Mouse (Mus musculus) common myeloid progenitor, adult 5-6 weeks (primary cell): ENCODE results near the gene Stx5a. TPM values are rescaled to one million over a fixed set of nuclear protein-coding genes. Genes with fewer than 3 reads are reported as not detected.
A peak's percentile ranks its signal among the peaks of the same experiment; 100 is the strongest.

Source experiments
- ATAC-seq: replicated peaks from 2 replicates; pipeline ENCODE4 v1.8.0; 2016; ENCODE audit warnings: low read depth, mild to moderate bottlenecking, moderate TSS enrichment, inconsistent platforms; ENCODE audit not compliant: poor library complexity, severe bottlenecking
- total RNA-seq: library from RNA; stranded (forward); fragments of 200-1000, 187-1606 nt; gene quantifications from 2 replicates; pipeline ENCODE4 v1.2.3, GENCODE M21; 2017

Stx5a gene
- 45.7 and 60.0 TPM in 2 replicates for total RNA-seq

DNA sequence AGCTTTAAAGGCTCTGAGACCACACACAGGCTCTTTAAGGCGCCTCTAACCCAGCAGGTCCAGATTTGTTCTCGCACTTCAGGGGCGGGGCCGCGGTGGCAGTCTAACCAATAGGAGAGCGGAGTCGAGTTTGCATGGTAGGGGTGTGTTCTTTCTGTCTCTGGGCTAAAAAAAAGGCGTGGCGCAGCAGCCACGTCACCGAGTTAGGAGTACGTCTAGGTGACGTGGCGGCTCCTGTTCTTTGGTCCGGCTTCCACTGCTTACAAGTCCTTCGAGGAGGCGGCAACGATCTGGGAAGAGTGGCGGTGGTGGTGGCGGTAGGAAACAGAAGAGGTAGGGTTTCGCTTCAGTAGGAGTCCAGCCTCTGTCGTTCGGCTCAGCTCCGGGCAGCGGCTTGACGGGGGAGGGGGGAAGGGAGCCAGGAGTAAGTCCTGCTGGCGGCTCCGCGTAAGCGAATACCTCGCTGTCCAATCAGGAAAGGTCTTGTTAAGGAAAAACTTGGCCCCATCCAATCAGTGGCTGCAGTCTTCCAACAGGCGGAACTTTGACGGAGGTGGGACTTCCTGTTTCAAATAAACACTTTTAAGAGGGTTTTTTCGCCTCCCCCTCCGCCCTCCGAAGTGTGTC is at the start of gene Stx5a:
TSS of gene Stx5a (plus strand) at position 171 of the 627 bp plus-strand sequence.
- peak; percentile 92 for ATAC-seq

DNA sequence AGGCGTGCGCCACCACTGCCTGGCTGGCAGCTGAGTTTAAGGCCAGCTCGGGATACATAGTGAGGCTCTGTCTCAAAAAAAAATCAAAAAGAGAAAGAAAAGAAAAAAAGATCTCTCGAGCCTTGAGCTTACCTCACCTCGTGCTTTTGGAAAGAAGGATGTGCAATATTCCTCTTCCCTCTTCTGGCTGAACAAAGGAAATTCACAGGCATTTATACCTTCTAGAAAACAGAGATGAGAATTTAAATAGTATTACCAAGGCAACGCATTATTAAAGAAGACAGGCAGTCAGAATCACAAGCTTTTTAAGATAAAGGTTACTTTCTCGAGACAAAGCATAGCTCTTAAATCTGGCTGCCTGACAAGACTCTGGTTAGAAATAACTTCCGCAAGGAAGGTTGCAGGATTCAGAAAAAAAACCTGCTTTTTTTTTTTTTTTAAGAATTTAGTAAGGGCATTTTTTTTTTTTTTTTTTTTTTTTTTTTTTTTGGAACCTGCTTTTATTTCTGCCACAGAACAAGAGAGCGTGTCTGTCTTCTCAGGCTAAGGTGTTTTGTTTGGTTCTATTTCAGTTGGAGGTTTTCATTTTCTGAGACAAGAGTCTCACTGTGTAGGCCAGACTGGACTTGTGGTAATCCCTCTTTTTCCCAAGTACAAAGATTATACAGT is 49.2 kb upstream of the Stx5a start:
- no peak for ATAC-seq

DNA sequence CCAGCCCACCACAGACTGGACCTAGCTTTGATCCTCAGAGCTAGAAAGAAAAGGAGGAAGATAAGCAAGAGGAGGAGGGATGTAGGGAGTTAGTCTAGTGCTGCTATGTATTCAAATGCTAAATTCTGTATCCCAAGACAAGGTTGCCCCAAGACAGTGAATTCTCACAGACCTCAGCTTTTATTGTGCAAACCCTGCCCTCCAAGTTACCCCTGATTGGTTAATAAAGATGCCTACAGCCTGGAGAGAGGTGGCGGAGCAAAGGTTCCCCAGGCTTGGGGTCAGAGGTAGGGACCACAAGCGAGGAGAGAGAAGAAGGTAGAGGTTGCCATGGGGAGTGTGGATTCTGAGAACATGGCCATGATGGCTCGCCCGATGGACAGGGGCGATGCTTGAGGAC is 48.5 kb upstream of the Stx5a start:
- ATAC-seq: no peak

DNA sequence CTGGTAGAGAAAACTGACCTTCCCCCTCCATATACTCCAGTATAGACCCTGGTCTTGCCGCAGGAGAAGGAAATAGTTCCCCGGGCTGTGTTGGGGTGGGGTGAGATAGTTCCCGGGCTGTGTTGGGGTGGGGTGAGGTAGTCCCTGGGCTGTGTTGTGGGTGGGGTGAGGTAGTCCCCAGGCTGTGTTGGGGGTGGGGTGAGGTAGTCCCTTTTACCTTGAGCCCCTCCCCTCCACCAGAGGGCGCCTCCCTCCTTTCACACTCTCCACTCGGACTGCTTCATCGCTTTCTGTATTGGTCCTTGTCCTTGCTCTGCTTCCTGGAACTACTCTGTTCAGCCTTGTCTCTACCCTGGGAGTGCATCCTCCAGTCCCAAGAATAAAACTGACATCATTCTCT is 45.9 kb upstream of the Stx5a start:
- peak; percentile 84 for ATAC-seq

DNA sequence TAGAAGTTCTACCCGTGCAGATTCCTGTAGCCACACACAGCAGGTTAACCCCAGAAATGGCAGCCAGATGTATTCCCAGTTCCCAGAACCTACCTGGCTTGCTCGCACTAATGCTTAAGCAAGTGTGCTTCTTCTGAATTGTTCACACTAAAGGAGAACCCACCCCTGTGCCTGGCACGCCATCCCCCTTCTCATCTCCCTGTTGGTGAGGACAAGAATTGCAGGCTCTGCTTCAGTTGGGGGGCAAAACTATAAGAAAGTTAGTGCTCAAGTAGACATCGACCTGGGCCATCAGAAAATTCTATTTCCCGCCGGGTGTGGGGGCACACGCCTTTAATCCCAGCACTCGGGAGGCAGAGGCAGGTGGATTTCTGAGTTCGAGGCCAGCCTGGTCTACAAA is 41.6 kb upstream of the Stx5a start:
- 0 out of 2 replicates have a peak, but pooled peaks have one; percentile 47 for ATAC-seq

DNA sequence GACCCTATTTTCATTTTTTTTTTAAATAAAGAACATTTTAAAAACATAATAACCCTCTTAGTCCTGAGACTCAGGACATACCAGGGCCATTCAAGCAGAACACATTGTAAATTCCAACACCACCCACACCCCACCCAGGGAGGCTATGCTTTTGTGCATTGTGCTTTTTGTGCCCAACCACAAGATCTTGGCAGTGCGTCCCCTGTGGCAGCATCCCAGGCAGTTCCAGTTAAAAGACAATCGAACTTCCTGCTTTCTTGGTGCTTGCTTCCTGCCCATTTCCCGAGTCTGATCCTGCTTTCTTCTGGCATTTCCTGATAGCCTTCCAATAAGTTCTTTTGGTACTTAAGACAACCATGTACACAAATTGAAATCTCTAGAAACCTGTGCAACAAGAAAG is 38.8 kb upstream of the Stx5a start:
- no peak for ATAC-seq

DNA sequence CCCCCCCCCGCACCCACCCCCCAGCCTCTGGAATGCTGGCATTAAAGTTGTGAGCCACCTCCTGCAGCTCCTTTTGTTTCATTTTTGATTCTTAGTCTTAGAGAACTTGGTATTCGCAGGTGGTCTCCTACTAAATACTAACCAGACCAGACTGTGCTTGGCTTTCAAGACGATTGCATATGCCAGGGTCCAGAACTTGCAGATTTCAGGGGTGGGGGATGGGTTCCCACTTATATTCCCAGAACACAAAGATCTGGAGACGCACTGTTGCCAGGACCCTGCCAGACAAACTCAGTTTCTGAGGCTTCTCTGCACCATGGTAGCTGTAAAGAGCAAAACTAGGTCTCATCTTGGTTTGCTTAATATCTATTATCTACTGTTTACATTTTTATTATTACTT is 37.6 kb upstream of the Stx5a start:
- no peak for ATAC-seq

DNA sequence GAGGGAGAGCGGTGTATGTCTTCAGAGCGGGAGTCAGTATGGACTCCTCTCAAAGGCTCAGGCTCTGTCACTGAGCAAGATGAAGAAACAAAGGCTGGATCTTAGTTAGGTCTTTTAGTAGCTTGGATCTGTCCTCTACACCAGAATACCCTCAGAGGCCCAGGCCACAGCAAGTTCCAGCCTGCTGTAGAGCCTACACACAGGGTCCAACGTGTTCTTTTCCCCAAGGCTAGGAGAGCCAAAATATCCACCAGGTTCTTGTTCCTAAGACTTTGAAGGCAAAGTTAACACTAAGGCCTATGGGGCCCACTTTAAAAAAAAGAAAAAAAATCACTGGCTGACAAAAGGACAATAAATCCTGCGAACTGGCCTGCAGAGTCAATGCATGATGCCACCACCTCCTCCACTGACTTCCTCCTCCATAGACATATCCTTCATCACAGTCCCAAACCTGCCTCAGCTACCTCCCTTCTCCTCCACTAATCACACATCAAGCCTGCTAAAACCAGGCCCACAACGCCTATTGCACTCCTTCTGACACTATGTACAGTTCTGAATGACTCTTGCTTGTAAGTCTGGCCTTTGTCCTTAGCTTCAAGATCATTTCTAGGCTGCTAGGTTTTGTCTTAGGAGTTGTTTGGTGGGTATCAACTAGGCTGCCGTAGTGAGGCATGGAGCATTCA is 36.0 kb upstream of the Stx5a start:
- no peak for ATAC-seq

DNA sequence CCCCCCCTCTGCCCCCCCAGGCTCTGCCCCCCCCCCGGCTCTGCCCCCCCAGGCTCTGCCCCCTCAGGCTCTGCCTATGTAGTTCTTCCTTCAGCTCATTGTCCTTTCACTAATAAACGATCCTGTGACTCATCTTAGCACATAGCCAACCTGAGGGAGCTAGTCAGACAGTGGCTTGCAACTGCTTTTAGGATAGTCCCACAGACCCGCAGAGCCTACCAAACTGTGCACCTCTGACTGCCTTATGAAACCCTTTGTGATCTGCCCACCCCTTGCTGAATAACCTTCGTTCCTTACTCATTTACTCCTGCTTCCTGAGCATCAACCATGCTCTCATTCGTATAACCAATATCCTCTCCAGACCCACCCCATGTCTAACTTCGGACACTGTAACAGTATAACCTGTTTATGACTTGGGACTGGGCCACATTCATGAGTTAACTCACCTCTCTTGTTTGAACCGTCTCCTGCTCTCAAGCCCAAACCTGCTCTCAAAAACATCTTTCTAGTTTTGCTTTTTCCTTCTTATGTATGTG is 35.0 kb upstream of the Stx5a start:
- ATAC-seq: no peak

DNA sequence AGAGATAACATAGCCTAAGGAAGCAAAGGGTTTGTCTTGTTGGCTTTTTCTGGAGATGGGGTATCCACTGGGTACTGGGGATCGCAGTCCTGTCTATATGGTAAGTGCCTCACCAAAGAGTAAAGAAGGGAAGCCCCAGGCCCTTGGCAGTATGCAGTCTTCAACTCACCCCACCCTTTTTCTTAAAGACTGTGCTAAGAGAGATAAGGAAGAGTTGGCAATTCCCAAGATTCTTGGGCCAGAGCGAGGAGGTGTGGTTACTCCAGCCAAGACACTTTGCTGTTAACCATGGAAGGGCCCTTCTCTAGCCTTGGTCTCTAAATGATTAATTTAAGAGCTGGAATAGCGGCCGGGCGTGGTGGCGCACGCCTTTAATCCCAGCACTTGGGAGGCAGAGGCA is 34.3 kb upstream of the Stx5a start:
- no peak for ATAC-seq

DNA sequence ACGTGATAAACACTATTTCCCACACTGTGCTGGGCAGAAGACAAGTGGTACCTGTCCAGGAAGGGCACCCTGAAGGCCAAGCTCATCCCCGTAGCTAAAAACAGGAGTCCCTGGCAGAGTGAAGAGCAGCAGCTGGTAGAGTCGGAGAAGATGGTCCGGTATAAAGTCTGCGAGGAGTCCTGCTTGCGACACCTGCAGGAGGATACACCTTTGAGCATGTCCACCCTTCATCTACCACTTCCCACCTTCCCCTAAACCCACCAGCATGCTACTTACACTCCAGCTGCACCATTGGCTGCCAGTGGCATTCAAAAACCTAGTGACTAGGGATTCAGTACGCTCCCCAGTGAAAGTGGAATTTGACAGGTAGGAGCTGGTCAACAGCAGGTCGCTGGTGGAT is 32.3 kb upstream of the Stx5a start:
- no peak for ATAC-seq

DNA sequence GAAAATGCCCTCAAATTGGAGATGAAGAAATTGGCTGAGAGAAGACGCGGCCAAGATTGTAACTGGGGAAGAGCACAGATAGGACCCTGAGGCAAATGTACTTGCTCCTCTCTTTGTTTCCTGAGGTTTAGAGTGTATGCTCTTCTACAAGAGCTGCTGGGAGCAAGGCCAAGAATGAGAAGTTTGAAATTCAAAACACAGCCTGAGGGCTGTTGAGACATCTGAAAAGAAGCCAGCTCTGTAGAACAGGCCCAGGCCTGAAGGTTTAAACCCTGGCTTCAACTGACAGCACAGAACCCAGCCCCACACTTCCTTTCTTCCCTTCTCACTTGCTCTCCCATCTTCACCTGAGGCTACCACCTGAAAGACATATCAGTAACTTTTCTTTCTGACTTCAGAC is 31.2 kb upstream of the Stx5a start:
- no peak for ATAC-seq

DNA sequence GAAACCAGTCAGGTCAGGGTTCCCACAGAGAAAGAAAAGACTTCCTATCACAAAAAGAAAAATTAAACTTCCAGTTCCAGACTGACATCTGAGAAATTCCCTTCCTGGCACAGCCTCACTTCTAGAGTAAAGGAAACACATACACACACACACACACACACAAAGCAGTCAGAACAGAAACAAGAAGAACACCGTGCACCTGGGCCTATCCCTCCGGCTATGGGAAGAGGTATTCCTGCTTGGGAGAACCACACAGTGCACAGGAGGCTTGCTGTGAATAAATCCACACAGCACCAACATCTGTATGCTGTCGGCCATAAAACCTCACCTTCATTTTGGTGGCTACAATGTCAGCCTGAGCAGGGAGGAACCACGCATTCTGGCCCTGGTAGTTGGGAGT is 29.7 kb upstream of the Stx5a start:
- no peak for ATAC-seq

DNA sequence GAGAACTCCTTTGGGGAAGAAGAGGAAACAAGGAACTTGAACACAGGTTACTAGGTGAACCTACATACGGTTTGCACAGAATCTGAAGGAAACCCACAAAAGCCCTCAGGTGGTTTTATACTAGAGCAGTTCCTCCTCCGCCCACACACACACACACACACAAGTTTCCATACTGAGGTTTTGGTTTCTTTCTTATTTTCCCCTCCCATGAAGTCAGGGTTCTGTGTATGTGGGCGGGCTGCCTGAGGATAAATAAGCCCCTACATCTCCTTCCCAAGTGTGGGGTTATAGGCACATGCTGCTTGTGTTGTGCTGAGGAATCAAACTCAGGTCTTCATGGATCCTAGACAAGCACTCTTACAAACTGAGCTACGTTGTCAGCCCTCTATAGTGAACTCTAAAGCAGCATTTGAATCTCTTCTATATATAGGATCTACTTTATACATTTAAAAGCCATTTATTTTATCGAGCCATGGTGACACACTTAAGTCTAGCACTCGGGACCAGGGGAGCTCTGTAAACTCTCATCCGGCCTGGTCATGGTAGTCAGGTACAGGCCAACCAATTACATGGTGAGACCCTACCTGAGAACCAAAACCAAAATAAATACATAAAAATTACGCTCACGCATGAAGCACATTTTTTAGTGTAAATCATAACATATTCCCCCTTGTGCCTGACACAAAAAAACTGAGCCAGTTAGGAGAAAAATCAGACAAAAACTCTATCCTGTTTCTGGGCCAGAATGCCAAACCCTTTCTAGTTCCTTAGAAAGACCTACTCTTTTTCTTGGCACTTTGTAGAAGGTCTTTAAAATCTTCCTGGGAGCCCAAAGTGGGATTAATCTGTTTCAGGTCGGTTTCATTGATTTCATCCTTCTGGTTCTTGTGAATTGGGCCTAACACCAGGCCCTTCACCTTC is 29.0 kb upstream of the Stx5a start:
- ATAC-seq: 0 out of 2 replicates have a peak, but pooled peaks have one; percentile 4

DNA sequence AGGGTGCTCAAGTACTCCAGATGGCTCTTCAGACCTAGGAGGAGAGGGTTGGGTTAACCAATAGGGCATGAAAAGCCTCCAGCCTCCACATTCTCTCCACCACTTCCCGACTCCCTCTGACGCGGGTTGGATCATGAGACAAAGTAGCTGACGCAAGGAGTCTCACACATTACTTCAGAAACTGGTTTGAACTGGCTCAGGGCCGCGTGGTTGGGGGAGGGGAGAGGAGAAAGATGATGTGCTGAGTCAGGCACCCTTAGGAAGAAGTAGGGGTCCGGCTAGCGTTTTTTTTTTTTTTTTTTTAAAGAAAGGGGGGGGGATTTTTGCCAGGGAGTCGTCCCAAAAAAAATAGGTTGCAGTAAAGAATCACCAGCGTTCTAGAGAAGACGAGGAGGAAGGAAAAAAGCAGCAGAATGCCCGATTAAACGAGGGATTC is 28.3 kb upstream of the Stx5a start:
- peak; percentile 70 for ATAC-seq

DNA sequence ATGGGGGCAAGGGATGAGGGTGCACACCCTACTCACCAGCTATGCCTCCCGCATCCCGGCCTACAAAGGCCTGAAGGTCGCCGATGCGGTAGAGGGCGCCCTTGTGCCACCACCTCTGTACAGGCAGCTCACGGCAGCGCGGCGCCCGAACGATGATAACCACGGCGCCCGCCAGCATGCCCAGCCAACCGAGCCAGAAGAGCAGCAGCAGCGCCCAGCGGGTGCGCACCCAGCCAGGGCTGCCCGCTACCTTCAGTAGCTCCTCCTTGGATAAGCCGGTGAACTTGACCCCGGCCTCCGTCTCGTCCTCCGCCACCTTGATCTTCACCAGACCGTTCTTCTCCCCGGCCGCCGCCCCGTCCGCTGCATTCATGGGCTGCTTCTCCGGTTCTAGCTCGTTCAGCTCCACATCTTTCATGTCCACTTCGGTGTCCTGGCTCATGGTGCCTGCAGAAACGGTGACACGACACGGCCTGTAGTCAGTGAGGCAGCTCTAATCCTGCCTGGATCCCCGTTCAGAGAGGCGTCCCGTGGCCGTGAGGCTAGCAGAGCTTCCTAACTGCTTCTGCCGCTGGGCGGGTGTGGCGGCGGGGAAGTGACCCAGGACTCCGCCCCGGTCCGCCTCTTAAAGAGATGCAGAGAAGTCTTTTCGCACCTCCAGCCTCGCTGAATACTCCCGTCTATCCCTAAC is 27.8 kb upstream of the Stx5a start:
- ATAC-seq: peak; percentile 75

DNA sequence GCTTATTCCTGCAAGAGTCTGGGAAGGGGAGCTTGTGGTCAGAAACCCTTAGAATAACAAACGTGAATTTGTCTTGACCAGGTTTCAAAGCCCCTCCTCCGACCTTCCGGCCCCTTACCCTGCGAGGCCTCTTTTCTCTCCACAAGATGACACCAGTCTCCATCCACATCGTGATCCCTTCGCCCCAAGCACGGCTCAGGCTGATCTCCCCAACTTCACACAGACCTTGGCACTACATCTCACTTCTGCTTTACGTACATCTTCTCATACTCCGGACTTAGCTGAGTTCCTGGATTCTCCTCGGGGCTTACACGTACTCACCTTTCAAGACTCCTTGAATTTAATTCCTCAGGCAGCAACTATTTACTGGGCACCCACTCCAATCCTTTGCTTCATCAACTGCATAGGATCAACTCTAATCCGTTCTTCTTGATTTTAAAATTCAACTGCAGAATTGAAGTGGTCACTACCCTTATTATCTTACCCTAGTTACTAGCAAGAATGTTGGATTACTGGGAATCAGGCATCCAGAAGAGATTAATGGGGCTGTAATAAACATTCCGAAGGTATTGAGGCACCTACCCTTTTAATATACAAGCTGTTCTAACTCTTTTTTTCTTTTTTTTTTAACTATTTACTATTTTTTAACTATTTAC is 27.1 kb upstream of the Stx5a start:
- peak; percentile 30 for ATAC-seq

DNA sequence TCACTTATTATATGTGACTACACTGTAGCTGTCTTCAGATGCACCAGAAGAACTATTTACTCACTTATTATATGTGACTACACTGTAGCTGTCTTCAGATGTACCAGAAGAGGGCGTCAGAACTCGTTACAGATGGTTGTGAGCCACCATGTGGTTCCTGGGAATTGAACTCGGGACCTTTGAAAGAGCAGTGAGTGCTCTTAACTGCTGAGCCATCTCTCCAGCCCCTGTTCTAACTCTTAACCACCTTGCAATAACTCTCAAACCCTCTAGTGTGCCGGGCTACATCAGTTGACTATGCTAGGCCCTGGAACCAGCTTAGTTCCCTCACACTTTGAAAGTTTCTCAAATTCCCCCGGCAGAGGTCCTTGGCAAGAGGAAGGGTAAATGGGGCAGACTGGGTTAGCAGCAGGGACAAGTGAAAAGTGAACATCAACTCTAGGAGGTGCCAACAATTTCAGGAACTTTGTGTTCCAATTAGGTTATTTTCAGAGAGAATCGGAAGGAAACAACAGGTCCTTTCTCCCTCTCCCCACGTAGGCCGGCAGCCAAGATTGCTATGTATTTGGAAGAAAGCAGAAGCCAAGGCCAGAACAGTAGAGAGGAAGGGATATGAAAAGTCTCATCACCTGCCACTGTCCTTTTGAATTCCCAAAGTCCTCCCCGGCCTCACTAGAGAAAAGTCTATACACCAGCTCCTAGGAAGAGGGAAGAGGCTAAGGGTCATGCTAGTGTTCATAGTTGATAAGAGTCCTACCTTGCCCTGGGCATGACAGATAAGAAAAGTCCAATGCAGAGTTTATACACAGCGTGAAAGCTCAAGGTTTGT is 26.3 kb upstream of the Stx5a start:
- ATAC-seq: no peak
